Mouse (Mus musculus): Measurements from ENCODE around the gene Ankrd40. TPM values are rescaled to one million over a fixed set of nuclear protein-coding genes. Genes with fewer than 3 reads are reported as not detected.

Ankrd40 gene
- polyA plus RNA-seq, 1 experiment from 2014 or later = 8.6 TPM

- WGBS = 0% methylated on average over 33 of the region's 36 CpGs
- Histone ChIP-seq H3K4me1 (replicated peaks; ENCODE audit: control insufficient read depth, insufficient read depth, low read length) (peaks cover 41% of the 10 kb centered on the region), H3K27ac (ENCODE audit: low read length) (peak within 1 kb of the TSS; percentile 98), H3K36me3 (ENCODE audit: control insufficient read depth, insufficient read depth) (no peaks in the 10 kb centered on the region), H3K9ac (replicated peaks; ENCODE audit: low read depth, low read length) (peak within 1 kb of the TSS; percentile 100), H3K9me3 (ENCODE audit: control insufficient read depth, low read length) (no peaks in the 10 kb centered on the region), H3K4me3 (replicated peaks; ENCODE audit: low read length) (peak within 1 kb of the TSS; percentile 99), H3K4me2 (ENCODE audit: low read length) (peak within 1 kb of the TSS; percentile 87), H3K27me3 (replicated peaks; ENCODE audit: control insufficient read depth, insufficient read depth, low read length) (no peaks in the 10 kb centered on the region)
- ATAC-seq = peak; percentile 93
Observed at GRCm38 (mm10) chr11:94321931-94322400, 5.8 kb upstream of the Ankrd40 start, which contains the start of gene Luc7l3. TSS of gene Luc7l3 (minus strand) at chr11:94321988.

- WGBS = 26% methylated on average over 5 of the region's 5 CpGs
- no peak for ATAC-seq
- peak overlapping the region; percentile 78 for H3K4me2 ChIP-seq (ENCODE audit: low read length)
- H3K9me3 ChIP-seq (ENCODE audit: control insufficient read depth, low read length) = no peaks in the 10 kb centered on the region
- H3K27me3 ChIP-seq (replicated peaks; ENCODE audit: control insufficient read depth, insufficient read depth, low read length) = no peaks in the 10 kb centered on the region
- no peaks in the 10 kb centered on the region for H3K36me3 ChIP-seq (ENCODE audit: control insufficient read depth, insufficient read depth)
- peak overlapping the region; percentile 98; the same call in 1 of the 2 replicates for H3K27ac ChIP-seq (ENCODE audit: low read length)
- peak overlapping the region; percentile 99; the same call in 1 of the 2 replicates for H3K4me3 ChIP-seq (replicated peaks; ENCODE audit: low read length)
- H3K4me1 ChIP-seq (replicated peaks; ENCODE audit: control insufficient read depth, insufficient read depth, low read length) = peaks cover 36% of the 10 kb centered on the region
- H3K9ac ChIP-seq (replicated peaks; ENCODE audit: low read depth, low read length) = no peak overlapping the region; the same call in 1 of the 2 replicates
Observed at GRCm38 (mm10) chr11:94322636-94323035, 5.2 kb upstream of the Ankrd40 start.

GRCm38 (mm10) chr11:94323271-94323925 lies 4.4 kb upstream of the Ankrd40 start:
- H3K4me3 ChIP-seq (replicated peaks; ENCODE audit: low read length) = no peak overlapping the region
- no peaks in the 10 kb centered on the region for H3K36me3 ChIP-seq (ENCODE audit: control insufficient read depth, insufficient read depth)
- no peak for ATAC-seq
- H3K27me3 ChIP-seq (replicated peaks; ENCODE audit: control insufficient read depth, insufficient read depth, low read length) = no peaks in the 10 kb centered on the region
- no peak overlapping the region for H3K27ac ChIP-seq (ENCODE audit: low read length)
- H3K4me1 ChIP-seq (replicated peaks; ENCODE audit: control insufficient read depth, insufficient read depth, low read length) = peaks cover 30% of the 10 kb centered on the region
- 49% methylated on average over 5 of the region's 5 CpGs for WGBS
- H3K9me3 ChIP-seq (ENCODE audit: control insufficient read depth, low read length) = no peaks in the 10 kb centered on the region
- no peak overlapping the region for H3K9ac ChIP-seq (replicated peaks; ENCODE audit: low read depth, low read length)
- H3K4me2 ChIP-seq (ENCODE audit: low read length) = no peak overlapping the region

DNA sequence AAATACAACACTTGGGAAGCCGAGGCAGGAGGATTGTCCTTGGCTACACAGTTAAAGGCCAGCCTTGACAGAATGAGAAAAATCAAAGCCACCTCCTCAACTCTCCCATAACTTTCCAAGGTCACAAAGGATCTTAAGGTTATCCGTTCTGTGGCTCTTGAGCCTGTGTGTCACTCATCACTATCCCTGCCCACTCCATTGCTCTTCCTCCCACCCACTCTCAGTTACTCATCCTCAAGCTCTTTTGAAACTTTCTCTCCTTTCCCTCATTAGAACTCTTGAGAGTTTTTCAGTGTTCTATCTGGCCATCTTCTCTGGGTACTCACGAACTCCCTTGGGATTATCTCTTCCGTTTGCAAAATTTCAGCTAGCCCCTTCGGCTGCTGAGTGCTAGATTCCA lies 3.2 kb upstream of the Ankrd40 start:
- no peak for ATAC-seq
- no peak overlapping the region for H3K4me2 ChIP-seq (ENCODE audit: low read length)
- H3K36me3 ChIP-seq (ENCODE audit: control insufficient read depth, insufficient read depth) = no peaks in the 10 kb centered on the region
- 88% methylated on average over 5 of the region's 5 CpGs for WGBS
- no peak overlapping the region for H3K9ac ChIP-seq (replicated peaks; ENCODE audit: low read depth, low read length)
- no peak overlapping the region for H3K4me3 ChIP-seq (replicated peaks; ENCODE audit: low read length)
- H3K27ac ChIP-seq (ENCODE audit: low read length) = no peak overlapping the region
- no peaks in the 10 kb centered on the region for H3K9me3 ChIP-seq (ENCODE audit: control insufficient read depth, low read length)
- peaks cover 35% of the 10 kb centered on the region for H3K4me1 ChIP-seq (replicated peaks; ENCODE audit: control insufficient read depth, insufficient read depth, low read length)
- H3K27me3 ChIP-seq (replicated peaks; ENCODE audit: control insufficient read depth, insufficient read depth, low read length) = no peaks in the 10 kb centered on the region

- H3K4me2 ChIP-seq (ENCODE audit: low read length) = peak overlapping the region; percentile 78
- H3K4me1 ChIP-seq (replicated peaks; ENCODE audit: control insufficient read depth, insufficient read depth, low read length) = peaks cover 38% of the 10 kb centered on the region
- no peaks in the 10 kb centered on the region for H3K36me3 ChIP-seq (ENCODE audit: control insufficient read depth, insufficient read depth)
- H3K9ac ChIP-seq (replicated peaks; ENCODE audit: low read depth, low read length) = peak overlapping the region; percentile 88
- ATAC-seq = peak; percentile 72
- H3K27ac ChIP-seq (ENCODE audit: low read length) = peak overlapping the region; percentile 98
- no peaks in the 10 kb centered on the region for H3K27me3 ChIP-seq (replicated peaks; ENCODE audit: control insufficient read depth, insufficient read depth, low read length)
- under 1% methylated on average over 10 of the region's 10 CpGs for WGBS
- H3K4me3 ChIP-seq (replicated peaks; ENCODE audit: low read length) = peak overlapping the region; percentile 47
- no peaks in the 10 kb centered on the region for H3K9me3 ChIP-seq (ENCODE audit: control insufficient read depth, low read length)
Observed at GRCm38 (mm10) chr11:94326961-94327411, 815 bp upstream of the Ankrd40 start.

GRCm38 (mm10) chr11:94328644-94329025 lies 834 bp downstream of the Ankrd40 start:
- Histone ChIP-seq H3K36me3 (ENCODE audit: control insufficient read depth, insufficient read depth) (no peaks in the 10 kb centered on the region), H3K27me3 (replicated peaks; ENCODE audit: control insufficient read depth, insufficient read depth, low read length) (no peaks in the 10 kb centered on the region), H3K4me2 (ENCODE audit: low read length) (peak overlapping the region; percentile 78), H3K27ac (ENCODE audit: low read length) (peak overlapping the region; percentile 98), H3K4me1 (replicated peaks; ENCODE audit: control insufficient read depth, insufficient read depth, low read length) (peaks cover 36% of the 10 kb centered on the region), H3K4me3 (replicated peaks; ENCODE audit: low read length) (peak overlapping the region; percentile 47), H3K9me3 (ENCODE audit: control insufficient read depth, low read length) (no peaks in the 10 kb centered on the region), H3K9ac (replicated peaks; ENCODE audit: low read depth, low read length) (peak overlapping the region; percentile 88)
- 0% methylated on average over 10 of the region's 10 CpGs for WGBS
- ATAC-seq = peak; percentile 29

- H3K9me3 ChIP-seq (ENCODE audit: control insufficient read depth, low read length) = no peaks in the 10 kb centered on the region
- ATAC-seq = no peak
- no peak overlapping the region for H3K4me3 ChIP-seq (replicated peaks; ENCODE audit: low read length)
- H3K4me2 ChIP-seq (ENCODE audit: low read length) = peak overlapping the region; percentile 78
- no peak overlapping the region for H3K9ac ChIP-seq (replicated peaks; ENCODE audit: low read depth, low read length)
- H3K4me1 ChIP-seq (replicated peaks; ENCODE audit: control insufficient read depth, insufficient read depth, low read length) = peaks cover 36% of the 10 kb centered on the region
- H3K27me3 ChIP-seq (replicated peaks; ENCODE audit: control insufficient read depth, insufficient read depth, low read length) = no peaks in the 10 kb centered on the region
- no peaks in the 10 kb centered on the region for H3K36me3 ChIP-seq (ENCODE audit: control insufficient read depth, insufficient read depth)
- 30% methylated on average over 4 of the region's 4 CpGs for WGBS
- H3K27ac ChIP-seq (ENCODE audit: low read length) = peak overlapping the region; percentile 21
Observed at GRCm38 (mm10) chr11:94329270-94329891, 1.6 kb downstream of the Ankrd40 start.

GRCm38 (mm10) chr11:94330211-94330610 lies 2.4 kb downstream of the Ankrd40 start:
- 93% methylated on average over 3 of the region's 3 CpGs for WGBS
- no peak overlapping the region for H3K9ac ChIP-seq (replicated peaks; ENCODE audit: low read depth, low read length)
- no peak overlapping the region for H3K4me2 ChIP-seq (ENCODE audit: low read length)
- H3K9me3 ChIP-seq (ENCODE audit: control insufficient read depth, low read length) = no peaks in the 10 kb centered on the region
- ATAC-seq = no peak
- H3K4me3 ChIP-seq (replicated peaks; ENCODE audit: low read length) = no peak overlapping the region
- H3K36me3 ChIP-seq (ENCODE audit: control insufficient read depth, insufficient read depth) = peaks cover 2% of the 10 kb centered on the region; the same call in 1 of the 2 replicates
- H3K4me1 ChIP-seq (replicated peaks; ENCODE audit: control insufficient read depth, insufficient read depth, low read length) = peaks cover 36% of the 10 kb centered on the region
- no peak overlapping the region for H3K27ac ChIP-seq (ENCODE audit: low read length)
- no peaks in the 10 kb centered on the region for H3K27me3 ChIP-seq (replicated peaks; ENCODE audit: control insufficient read depth, insufficient read depth, low read length)

DNA sequence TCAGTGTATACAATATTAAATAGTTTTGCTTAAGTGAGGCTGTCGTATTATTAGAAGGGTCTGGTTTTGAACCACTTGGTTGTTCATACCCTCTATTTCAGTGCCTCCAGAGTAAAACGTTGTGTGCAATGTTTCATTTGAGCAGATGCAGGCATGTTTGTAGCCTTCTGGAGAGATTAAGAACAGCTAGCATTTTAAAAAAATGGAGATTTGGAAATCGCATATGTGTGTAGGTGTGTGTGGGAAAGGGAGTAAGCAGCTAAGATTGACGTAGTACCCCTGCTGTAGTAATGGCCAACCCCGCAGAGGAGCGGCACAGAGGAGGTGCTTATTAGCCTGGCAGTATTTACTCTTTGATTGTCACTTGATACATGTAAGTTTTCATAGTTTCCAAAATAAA lies 4.9 kb downstream of the Ankrd40 start:
- no peaks in the 10 kb centered on the region for H3K9me3 ChIP-seq (ENCODE audit: control insufficient read depth, low read length)
- H3K27ac ChIP-seq (ENCODE audit: low read length) = no peak overlapping the region
- no peaks in the 10 kb centered on the region for H3K27me3 ChIP-seq (replicated peaks; ENCODE audit: control insufficient read depth, insufficient read depth, low read length)
- WGBS = 91% methylated on average over 6 of the region's 6 CpGs
- no peak overlapping the region for H3K9ac ChIP-seq (replicated peaks; ENCODE audit: low read depth, low read length)
- no peak for ATAC-seq
- no peak overlapping the region for H3K4me2 ChIP-seq (ENCODE audit: low read length)
- H3K4me1 ChIP-seq (replicated peaks; ENCODE audit: control insufficient read depth, insufficient read depth, low read length) = peaks cover 25% of the 10 kb centered on the region
- no peak overlapping the region for H3K4me3 ChIP-seq (replicated peaks; ENCODE audit: low read length)
- H3K36me3 ChIP-seq (ENCODE audit: control insufficient read depth, insufficient read depth) = peaks cover 6% of the 10 kb centered on the region; the same call in 1 of the 2 replicates

All from forebrain, embryonic 16.5 days (tissue).